8 mouse cellular contexts compared by ENCODE assay signal in genomic region chr12:101102648-101103047, GRCm38 (mm10). TPM values are rescaled to one million over a fixed set of nuclear protein-coding genes. Genes with fewer than 3 reads are reported as not detected.
DNase-seq lines count a peak whose midpoint lies in the region; ATAC-seq and TF ChIP-seq lines count a peak whose summit lies in the region.

No protein-coding gene starts in this region.

- no peaks in the 10 kb centered on the region for H3K27me3 ChIP-seq in kidney, postnatal 0 days (ENCODE audit: insufficient read depth, low read length)
- no peaks in the 10 kb centered on the region for H3K27me3 ChIP-seq in intestine, embryonic 15.5 days (replicated peaks)

- peak; percentile 35 for DNase-seq in embryo, embryonic 10 days (ENCODE audit: low spot score)
- no peak for DNase-seq in embryo, embryonic 9.5 days (ENCODE audit: extremely low spot score)
- peak; percentile 26 for DNase-seq in right cerebral cortex, postnatal 14 days
- no peak for DNase-seq in right cerebral cortex, postnatal 10 days (ENCODE audit: low spot score in 2 of 2)
- DNase-seq in kidney, postnatal 0 days (ENCODE audit: low spot score) = peak; percentile 40
- no peak for DNase-seq in frontal cortex, postnatal 14 days (ENCODE audit: low spot score in 2 of 2)

- H3K9ac ChIP-seq in kidney, postnatal 0 days (ENCODE audit: low read depth, low read length) = no peak overlapping the region
- H3K9ac ChIP-seq in intestine, embryonic 15.5 days = no peak overlapping the region

- no peak overlapping the region for H3K27ac ChIP-seq in kidney, postnatal 0 days
- H3K27ac ChIP-seq in intestine, embryonic 15.5 days = no peak overlapping the region

- no peak; the same call in 1 of the 2 replicates for ATAC-seq in kidney, postnatal 0 days (replicated peaks; ENCODE audit: low FRiP score, low read depth)
- ATAC-seq in megakaryocyte-erythroid progenitor cell, adult 5-6 weeks (replicated peaks; ENCODE audit: low FRiP score, low TSS enrichment, poor library complexity, severe bottlenecking) = peak; percentile 99
- no peak for ATAC-seq in intestine, embryonic 15.5 days

- no peak overlapping the region for H3K4me2 ChIP-seq in kidney, postnatal 0 days (ENCODE audit: low read length)
- no peak overlapping the region for H3K4me2 ChIP-seq in intestine, embryonic 15.5 days (replicated peaks)

- 75% methylated on average over 3 of the region's 3 CpGs for WGBS in kidney, postnatal 0 days
- 78% methylated on average over 3 of the region's 3 CpGs for WGBS in intestine, embryonic 15.5 days

- peak; percentile 60 for TF ChIP-seq CTCF in kidney, postnatal 0 days (IDR thresholded peaks at IDR 0.05; ENCODE audit: low read depth)

- H3K4me1 ChIP-seq in kidney, postnatal 0 days (replicated peaks; ENCODE audit: insufficient read depth, low read length) = no peaks in the 10 kb centered on the region
- H3K4me1 ChIP-seq in intestine, embryonic 15.5 days (replicated peaks) = no peaks in the 10 kb centered on the region

- no peaks in the 10 kb centered on the region for H3K36me3 ChIP-seq in kidney, postnatal 0 days (ENCODE audit: insufficient read depth, low read length)
- H3K36me3 ChIP-seq in intestine, embryonic 15.5 days = no peaks in the 10 kb centered on the region

- H3K9me3 ChIP-seq in kidney, postnatal 0 days (replicated peaks; ENCODE audit: low read length) = no peaks in the 10 kb centered on the region
- H3K9me3 ChIP-seq in intestine, embryonic 15.5 days = no peaks in the 10 kb centered on the region

- H3K4me3 ChIP-seq in kidney, postnatal 0 days (replicated peaks; ENCODE audit: low read depth, low read length) = no peak overlapping the region
- H3K4me3 ChIP-seq in intestine, embryonic 15.5 days (replicated peaks) = no peak overlapping the region

RNA-seq across cellular contexts. Expression of gene Ppp4r3a, which starts 19.1 kb away (rescaled TPM):
- polyA plus RNA-seq in kidney, postnatal 0 days (2015; fragmentation: Nextera tagmentation; extraction: Ambion mirVana) = 27.7 and 31.1 TPM in 2 replicates
- total RNA-seq in megakaryocyte-erythroid progenitor cell, adult 5-6 weeks (2014; fragmentation: Nextera tagmentation) = 108 TPM in 2 replicates
- 135 and 176 TPM in 2 replicates for total RNA-seq in megakaryocyte-erythroid progenitor cell, adult 5-6 weeks (2017)
- polyA plus RNA-seq in intestine, embryonic 15.5 days (2015; fragmentation: Nextera tagmentation; extraction: Ambion mirVana) = 36.2 and 41.8 TPM in 2 replicates

Comparison
In these comparisons a context has a peak if more than half of its experiments do, and no peak if none do; other contexts are left out.
1. DNase-seq: peak in embryo, embryonic 10 days (single experiment), right cerebral cortex, postnatal 14 days (single experiment) and kidney, postnatal 0 days (single experiment); none in embryo, embryonic 9.5 days (single experiment), right cerebral cortex, postnatal 10 days (0 of 2) and frontal cortex, postnatal 14 days (0 of 2).